Mouse (Mus musculus) kidney, embryonic 14.5 days (tissue): Measurements from ENCODE around the gene Zfp771. TPM values are rescaled to one million over a fixed set of nuclear protein-coding genes. Genes with fewer than 3 reads are reported as not detected.

ENCODE experiments used
- polyA plus RNA-seq: library from polyadenylated mRNA; unstranded; fragments of >200 nt; fragmentation: Nextera tagmentation; extraction: Ambion mirVana; gene quantifications from 2 replicates; pipeline ENCODE4 v1.2.1, GENCODE M21; 2014

Zfp771 gene
- polyA plus RNA-seq, 1 experiment from 2014 or later = 59.3 TPM

Other genes starting within 250 kb of the Zfp771 start
- gene Mvp, start 229.7 kb upstream of the Zfp771 start, polyA plus RNA-seq = 7.7 and 9.7 TPM in 2 replicates
- 0.31 and 0.38 TPM in 2 replicates for gene Pagr1b, start 227.8 kb upstream of the Zfp771 start, polyA plus RNA-seq
- gene Pagr1a, start 226.9 kb upstream of the Zfp771 start, polyA plus RNA-seq = 41.3 and 89.2 TPM in 2 replicates
- 21.8 and 65.4 TPM in 2 replicates for gene Gm42742, start 223.2 kb upstream of the Zfp771 start, polyA plus RNA-seq
- 4.1 and 9.6 TPM in 2 replicates for gene Prrt2, start 223.1 kb upstream of the Zfp771 start, polyA plus RNA-seq
- 73.1 and 77.6 TPM in 2 replicates for gene Maz, start 217.2 kb upstream of the Zfp771 start, polyA plus RNA-seq
- gene Kif22, start 201.8 kb upstream of the Zfp771 start, polyA plus RNA-seq = 129 and 151 TPM in 2 replicates
- gene Zg16, start 156.9 kb upstream of the Zfp771 start, polyA plus RNA-seq = not detected in 2 replicates
- gene AI467606, start 152.9 kb upstream of the Zfp771 start, polyA plus RNA-seq = 3.5 TPM in 2 replicates
- gene Qprt, start 122.0 kb upstream of the Zfp771 start, polyA plus RNA-seq = 8.9 and 13.0 TPM in 2 replicates
- 0.14 and 0.26 TPM in 2 replicates for gene Spn, start 106.5 kb upstream of the Zfp771 start, polyA plus RNA-seq
- 41.0 and 57.6 TPM in 2 replicates for gene Cd2bp2, start 48.2 kb upstream of the Zfp771 start, polyA plus RNA-seq
- gene Tbc1d10b, start 35.8 kb upstream of the Zfp771 start, polyA plus RNA-seq = 13.5 and 19.7 TPM in 2 replicates
- gene Mylpf, start 35.4 kb upstream of the Zfp771 start, polyA plus RNA-seq = 10.3 and 11.2 TPM in 2 replicates
- 23.0 and 26.2 TPM in 2 replicates for gene Zfp553, start 11.2 kb upstream of the Zfp771 start, polyA plus RNA-seq
- gene Sept1, start 11.1 kb upstream of the Zfp771 start, polyA plus RNA-seq = 18.5 and 21.6 TPM in 2 replicates
- gene Dctpp1, start 16.4 kb downstream of the Zfp771 start, polyA plus RNA-seq = 252 and 290 TPM in 2 replicates
- 112 and 132 TPM in 2 replicates for gene Sephs2, start 29.8 kb downstream of the Zfp771 start, polyA plus RNA-seq
- gene Itgal, start 52.0 kb downstream of the Zfp771 start, polyA plus RNA-seq = 0.80 and 1.0 TPM in 2 replicates
- gene Zfp768, start 101.3 kb downstream of the Zfp771 start, polyA plus RNA-seq = 7.0 and 7.6 TPM in 2 replicates
- 5.7 and 8.4 TPM in 2 replicates for gene Zfp747, start 131.8 kb downstream of the Zfp771 start, polyA plus RNA-seq
- 2.6 and 7.2 TPM in 2 replicates for gene 9130019O22Rik, start 142.9 kb downstream of the Zfp771 start, polyA plus RNA-seq
- gene E430018J23Rik, start 149.4 kb downstream of the Zfp771 start, polyA plus RNA-seq = 5.5 and 8.0 TPM in 2 replicates
- 6.8 and 8.8 TPM in 2 replicates for gene Zfp764, start 162.5 kb downstream of the Zfp771 start, polyA plus RNA-seq
- 26.8 and 27.6 TPM in 2 replicates for gene Zfp688, start 177.8 kb downstream of the Zfp771 start, polyA plus RNA-seq
- 6.4 and 10.8 TPM in 2 replicates for gene Zfp689, start 204.9 kb downstream of the Zfp771 start, polyA plus RNA-seq
- 40.9 and 48.4 TPM in 2 replicates for gene Prr14, start 215.3 kb downstream of the Zfp771 start, polyA plus RNA-seq
- gene Fbrs, start 234.9 kb downstream of the Zfp771 start, polyA plus RNA-seq = 16.1 and 16.7 TPM in 2 replicates